Mouse (Mus musculus): Measurements from ENCODE around the gene Gdf3.

- no peak for TF ChIP-seq POLR2A (IDR thresholded peaks at IDR 0.05; ENCODE audit: borderline replicate concordance, control insufficient read depth, low read depth, low read length)
- no peak for TF ChIP-seq CTCF (IDR thresholded peaks at IDR 0.05; ENCODE audit: control insufficient read depth, insufficient read depth, low read length)
Observed at GRCm38 (mm10) chr6:122626110-122626509, 16.2 kb upstream of the Gdf3 start, which contains the start of gene Dppa3.

Measured in bone marrow, adult 2 months (tissue).